Mouse (Mus musculus): ENCODE results near the gene Ybx1. TPM values are rescaled to one million over a fixed set of nuclear protein-coding genes. Genes with fewer than 3 reads are reported as not detected.

Gene Ybx1
- polyA plus RNA-seq, 1 experiment from 2014 or later = 1,113 TPM

- no peaks in the 10 kb centered on the region for H3K27me3 ChIP-seq
- ATAC-seq (ENCODE audit: insufficient number of reproducible peaks, insufficient read depth, low FRiP score, low TSS enrichment) = no peak
- no peak overlapping the region for H3K27ac ChIP-seq
- no peaks in the 10 kb centered on the region for H3K4me1 ChIP-seq
- no peaks in the 10 kb centered on the region for H3K36me3 ChIP-seq
- no peaks in the 10 kb centered on the region for H3K9me3 ChIP-seq
- no peak overlapping the region for H3K9ac ChIP-seq
- no peak overlapping the region for H3K4me3 ChIP-seq
- H3K4me2 ChIP-seq (replicated peaks) = no peak overlapping the region
- WGBS = 77% methylated on average over 3 of the region's 3 CpGs
These were observed 30.9 kb downstream of the Ybx1 start for GRCm38 (mm10) chr4:119263459-119263858.

GRCm38 (mm10) chr4:119262483-119262882, 31.9 kb downstream of the Ybx1 start:
- Histone ChIP-seq H3K4me2 (replicated peaks) (no peak overlapping the region), H3K36me3 (no peaks in the 10 kb centered on the region), H3K4me1 (no peaks in the 10 kb centered on the region), H3K4me3 (no peak overlapping the region), H3K9me3 (no peaks in the 10 kb centered on the region), H3K27me3 (no peaks in the 10 kb centered on the region), H3K27ac (no peak overlapping the region), H3K9ac (no peak overlapping the region)
- no peak for ATAC-seq (ENCODE audit: insufficient number of reproducible peaks, insufficient read depth, low FRiP score, low TSS enrichment)
- WGBS = 90% methylated on average over 5 of the region's 5 CpGs

- WGBS = 61% methylated on average over 7 of the region's 7 CpGs
- H3K27ac ChIP-seq = no peak overlapping the region
- H3K4me2 ChIP-seq (replicated peaks) = no peak overlapping the region
- no peaks in the 10 kb centered on the region for H3K4me1 ChIP-seq
- no peaks in the 10 kb centered on the region for H3K27me3 ChIP-seq
- no peak for ATAC-seq (ENCODE audit: insufficient number of reproducible peaks, insufficient read depth, low FRiP score, low TSS enrichment)
- H3K36me3 ChIP-seq = no peaks in the 10 kb centered on the region
- H3K9ac ChIP-seq = no peak overlapping the region
- H3K9me3 ChIP-seq = no peaks in the 10 kb centered on the region
- H3K4me3 ChIP-seq = no peak overlapping the region
These were observed 33.2 kb downstream of the Ybx1 start for GRCm38 (mm10) chr4:119261087-119261713.

DNA sequence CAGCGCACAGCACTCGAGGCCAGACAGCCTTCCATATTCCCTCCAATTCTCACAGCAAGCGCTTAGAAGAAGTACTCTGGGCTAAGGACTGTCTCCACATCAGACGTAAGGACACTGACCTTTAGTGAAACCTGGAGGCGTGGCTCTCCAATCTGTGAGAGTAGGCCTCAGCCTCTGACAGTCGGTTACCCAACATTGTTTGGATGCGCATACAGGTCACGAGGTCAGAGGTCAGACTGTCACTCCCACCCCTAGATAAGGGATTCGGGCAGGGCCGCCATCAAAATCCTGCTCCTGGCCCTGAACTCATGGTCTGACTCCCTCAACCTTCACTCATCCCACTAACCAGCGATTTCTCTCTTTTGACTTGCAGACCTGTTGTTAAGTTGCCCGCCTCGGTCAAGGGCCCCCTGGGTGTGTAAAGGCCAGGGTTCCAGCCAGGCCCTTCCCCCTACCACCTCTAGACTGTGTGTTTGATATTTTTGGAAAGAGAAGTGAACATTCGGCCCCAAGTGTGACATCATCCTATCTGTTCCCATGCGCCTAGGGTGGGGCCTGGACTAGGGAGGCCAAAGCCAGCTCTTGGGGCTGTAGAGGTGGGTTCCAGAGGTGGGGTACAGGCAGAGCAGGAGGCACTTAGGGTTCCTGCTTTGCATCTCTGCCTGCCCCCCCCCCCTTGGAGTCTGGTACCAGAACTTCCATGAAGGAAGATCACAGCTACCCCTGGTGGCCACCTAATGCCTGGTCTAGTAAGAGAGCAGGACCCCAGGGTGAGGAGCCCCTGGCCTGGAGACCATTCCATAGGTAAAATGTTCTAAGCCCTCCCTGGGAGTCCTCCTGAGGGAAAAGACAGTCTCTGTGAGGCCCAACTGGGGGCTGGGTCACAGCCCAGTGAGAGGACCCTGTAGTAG, 34.8 kb downstream of the Ybx1 start:
- H3K27ac ChIP-seq = no peak overlapping the region
- H3K36me3 ChIP-seq = no peaks in the 10 kb centered on the region
- no peak overlapping the region for H3K4me2 ChIP-seq (replicated peaks)
- 84% methylated on average over 15 of the region's 15 CpGs for WGBS
- H3K4me1 ChIP-seq = peaks cover 2% of the 10 kb centered on the region; the same call in 1 of the 2 replicates
- H3K9me3 ChIP-seq = no peaks in the 10 kb centered on the region
- no peaks in the 10 kb centered on the region for H3K27me3 ChIP-seq
- no peak for ATAC-seq (ENCODE audit: insufficient number of reproducible peaks, insufficient read depth, low FRiP score, low TSS enrichment)
- no peak overlapping the region for H3K4me3 ChIP-seq
- no peak overlapping the region for H3K9ac ChIP-seq

GRCm38 (mm10) chr4:119257083-119257482, 37.3 kb downstream of the Ybx1 start:
- no peaks in the 10 kb centered on the region for H3K36me3 ChIP-seq
- WGBS = 78% methylated on average over 6 of the region's 6 CpGs
- no peak overlapping the region for H3K4me3 ChIP-seq
- peaks cover 10% of the 10 kb centered on the region for H3K4me1 ChIP-seq
- no peak overlapping the region for H3K4me2 ChIP-seq (replicated peaks)
- no peaks in the 10 kb centered on the region for H3K9me3 ChIP-seq
- H3K27ac ChIP-seq = no peak overlapping the region
- H3K9ac ChIP-seq = no peak overlapping the region
- no peak for ATAC-seq (ENCODE audit: insufficient number of reproducible peaks, insufficient read depth, low FRiP score, low TSS enrichment)
- no peaks in the 10 kb centered on the region for H3K27me3 ChIP-seq

DNA sequence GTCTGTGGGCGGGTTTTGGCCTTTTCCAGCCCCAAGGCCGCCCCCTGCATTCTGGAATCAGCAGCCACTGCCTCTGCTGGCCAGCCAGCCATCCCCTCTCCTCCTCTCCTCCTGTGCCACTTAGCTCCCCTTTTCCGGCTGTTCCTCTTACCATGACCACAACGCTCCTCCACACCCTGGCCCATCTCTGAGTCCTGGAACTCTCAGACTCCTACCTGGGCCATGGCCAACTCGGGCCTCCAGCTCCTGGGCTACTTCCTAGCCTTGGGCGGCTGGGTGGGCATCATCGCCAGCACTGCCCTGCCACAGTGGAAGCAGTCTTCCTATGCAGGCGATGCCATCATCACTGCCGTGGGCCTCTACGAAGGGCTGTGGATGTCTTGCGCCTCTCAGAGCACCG, 39.1 kb downstream of the Ybx1 start, which contains the start of gene Cldn19:
Gene Cldn19, plus strand, starts transcription at position 64 of the 400 bp plus-strand sequence.
- WGBS = 73% methylated on average over 12 of the region's 12 CpGs
- Histone ChIP-seq H3K4me3 (no peak within 1 kb of the TSS), H3K4me2 (replicated peaks) (no peak within 1 kb of the TSS), H3K27ac (0 out of 2 replicates have a peak within 1 kb of the TSS, but pooled peaks have one; percentile 54), H3K4me1 (peaks cover 10% of the 10 kb centered on the region), H3K9me3 (no peaks in the 10 kb centered on the region), H3K9ac (no peak within 1 kb of the TSS; the same call in none of the 2 replicates), H3K27me3 (no peaks in the 10 kb centered on the region), H3K36me3 (no peaks in the 10 kb centered on the region)
- no peak for ATAC-seq (ENCODE audit: insufficient number of reproducible peaks, insufficient read depth, low FRiP score, low TSS enrichment)

GRCm38 (mm10) chr4:119254012-119254618, 40.3 kb downstream of the Ybx1 start:
- Histone ChIP-seq H3K4me1 (peaks cover 10% of the 10 kb centered on the region), H3K36me3 (no peaks in the 10 kb centered on the region), H3K9me3 (no peaks in the 10 kb centered on the region), H3K9ac (no peak overlapping the region; the same call in 1 of the 2 replicates), H3K4me3 (no peak overlapping the region), H3K27ac (peak overlapping the region; percentile 54; the same call in 1 of the 2 replicates), H3K4me2 (replicated peaks) (no peak overlapping the region), H3K27me3 (no peaks in the 10 kb centered on the region)
- 41% methylated on average over 9 of the region's 9 CpGs for WGBS
- ATAC-seq (ENCODE audit: insufficient number of reproducible peaks, insufficient read depth, low FRiP score, low TSS enrichment) = no peak

DNA sequence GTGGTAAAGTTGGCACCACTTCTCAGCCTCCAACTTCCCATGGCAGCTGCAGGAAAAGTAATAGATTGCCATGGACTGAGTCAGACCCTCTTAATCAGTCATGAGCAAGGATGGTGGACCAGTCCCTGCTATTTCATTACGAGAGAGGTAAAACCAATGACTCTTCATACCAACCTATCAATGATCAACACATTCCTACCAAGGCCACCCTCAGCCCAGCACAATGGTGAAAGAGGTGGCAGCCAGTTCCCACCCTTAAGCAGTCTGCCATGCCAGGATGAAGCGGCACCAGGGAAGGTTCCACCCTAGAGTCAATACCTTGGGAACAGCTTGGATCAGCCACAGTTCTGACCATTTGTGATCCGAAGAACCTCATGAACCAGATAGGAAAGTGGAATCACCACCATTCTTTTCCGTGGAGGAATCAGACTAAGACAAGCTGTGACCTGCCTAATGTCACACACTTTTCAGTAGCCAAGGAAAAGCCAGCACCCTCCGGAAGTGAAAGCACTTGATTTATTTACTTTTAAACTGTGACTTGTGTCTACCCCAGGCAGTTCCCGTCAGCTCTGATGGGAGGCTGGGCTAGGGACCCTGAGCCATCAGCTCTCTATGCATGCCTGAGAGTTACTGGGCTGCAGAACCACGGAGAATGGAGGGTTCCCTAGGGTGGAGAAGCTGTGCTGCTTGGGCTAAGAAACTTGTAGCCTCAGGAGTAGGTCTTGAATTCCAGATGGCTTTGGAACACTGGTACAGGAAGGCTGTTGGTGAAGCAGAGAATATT, 42.2 kb downstream of the Ybx1 start:
- ATAC-seq (ENCODE audit: insufficient number of reproducible peaks, insufficient read depth, low FRiP score, low TSS enrichment) = no peak
- no peaks in the 10 kb centered on the region for H3K27me3 ChIP-seq
- 62% methylated on average over 7 of the region's 7 CpGs for WGBS

GRCm38 (mm10) chr4:119248407-119248965, 45.9 kb downstream of the Ybx1 start:
- H3K4me3 ChIP-seq = no peak overlapping the region
- no peaks in the 10 kb centered on the region for H3K9me3 ChIP-seq
- no peaks in the 10 kb centered on the region for H3K27me3 ChIP-seq
- H3K27ac ChIP-seq = no peak overlapping the region
- 84% methylated on average over 11 of the region's 11 CpGs for WGBS
- H3K9ac ChIP-seq = no peak overlapping the region
- ATAC-seq (ENCODE audit: insufficient number of reproducible peaks, insufficient read depth, low FRiP score, low TSS enrichment) = no peak
- H3K4me1 ChIP-seq = no peaks in the 10 kb centered on the region
- H3K4me2 ChIP-seq (replicated peaks) = no peak overlapping the region
- H3K36me3 ChIP-seq = peaks cover 43% of the 10 kb centered on the region

More for the DNA sequence above, 42.2 kb downstream of the Ybx1 start:
- Histone ChIP-seq H3K27ac (no peak overlapping the region), H3K4me2 (replicated peaks) (no peak overlapping the region), H3K4me1 (peaks cover 10% of the 10 kb centered on the region), H3K36me3 (peaks cover 11% of the 10 kb centered on the region), H3K4me3 (no peak overlapping the region), H3K9me3 (no peaks in the 10 kb centered on the region), H3K9ac (no peak overlapping the region)

DNA sequence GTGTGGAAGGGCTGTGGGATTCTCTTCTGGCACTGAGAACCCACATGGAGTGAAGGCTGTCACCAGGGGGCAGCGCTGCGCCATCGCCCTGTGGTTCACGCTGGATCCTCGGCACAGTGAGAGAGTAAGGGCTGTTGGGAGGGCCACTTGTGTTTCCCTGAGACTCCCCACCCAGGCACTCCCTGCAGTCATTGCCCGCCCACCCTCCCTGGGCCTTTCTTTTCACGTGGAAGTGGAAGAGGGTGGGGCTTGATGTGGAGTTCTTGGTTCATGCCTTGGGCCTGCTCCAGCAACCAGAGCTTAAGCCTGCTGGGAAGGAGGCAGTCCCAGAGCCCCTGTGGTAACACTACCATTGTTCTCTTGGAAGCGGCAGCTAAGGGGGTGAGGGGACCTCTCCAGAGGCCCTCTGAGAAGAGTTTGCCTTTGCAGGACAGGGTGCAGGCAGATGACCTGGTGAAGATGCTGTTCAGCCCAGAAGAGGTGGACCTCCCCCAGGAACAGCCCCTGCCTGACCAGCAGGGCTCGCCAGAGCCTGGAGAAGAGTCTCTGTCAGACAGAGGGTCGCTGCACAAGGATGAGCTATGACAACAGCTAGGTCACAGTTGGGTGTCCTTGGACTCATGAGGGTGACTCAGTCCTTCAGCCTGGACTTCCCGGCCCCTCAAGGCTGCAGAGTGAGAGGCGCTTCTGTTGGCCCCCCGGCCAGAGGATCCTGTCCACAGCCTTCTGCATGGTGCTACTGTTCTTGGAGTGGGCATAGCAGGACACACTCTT, 46.8 kb downstream of the Ybx1 start:
- Histone ChIP-seq H3K27me3 (no peaks in the 10 kb centered on the region), H3K4me2 (replicated peaks) (no peak overlapping the region), H3K9ac (no peak overlapping the region), H3K36me3 (peaks cover 52% of the 10 kb centered on the region), H3K4me1 (no peaks in the 10 kb centered on the region), H3K4me3 (no peak overlapping the region), H3K27ac (no peak overlapping the region), H3K9me3 (no peaks in the 10 kb centered on the region)
- ATAC-seq (ENCODE audit: insufficient number of reproducible peaks, insufficient read depth, low FRiP score, low TSS enrichment) = no peak
- WGBS = 33% methylated on average over 13 of the region's 13 CpGs
